Mouse (Mus musculus) layer of hippocampus, postnatal 36 days (tissue): ENCODE results near the gene Sik3. TPM values are rescaled to one million over a fixed set of nuclear protein-coding genes. Genes with fewer than 3 reads are reported as not detected.

Source experiments
- total RNA-seq, 2 experiments: library from RNA; stranded (reverse); gene quantifications; 2 replicates each; pipeline ENCODE4 v1.2.3; 2021

Sik3 gene
- total RNA-seq, 2 experiments from 2014 or later, result 129 to 141 TPM

Other genes starting within 250 kb of the Sik3 start
- gene Cep164, start 184.1 kb upstream of the Sik3 start, total RNA-seq, result 10 to 100 TPM; 11.0 to 12.9 TPM
- gene Bace1, start 174.2 kb upstream of the Sik3 start, total RNA-seq, result 10 to 100 TPM; 80.6 to 82.3 TPM
- 10 to 100 TPM; 23.3 to 25.3 TPM for gene Pcsk7, start 106.3 kb upstream of the Sik3 start, total RNA-seq
- gene Rnf214, start 105.9 kb upstream of the Sik3 start, total RNA-seq, result 10 to 100 TPM; 68.2 to 76.1 TPM
- 1 to 10 TPM; 7.8 to 9.3 TPM for gene Tagln, start 76.8 kb upstream of the Sik3 start, total RNA-seq
- gene Sidt2, start 57.6 kb upstream of the Sik3 start, total RNA-seq, result 10 to 100 TPM; 77.5 to 82.1 TPM
- gene Pafah1b2, start 130 bp upstream of the Sik3 start, total RNA-seq, result 100 to 1,000 TPM; 227 to 234 TPM
- not detected for gene Apoa1, start 215.8 kb downstream of the Sik3 start, total RNA-seq
- 1 to 10 TPM in 1 of 2 experiments, not detected in 1; 1.4 TPM for gene Apoc3, start 222.8 kb downstream of the Sik3 start, total RNA-seq
- gene Apoa4, start 227.9 kb downstream of the Sik3 start, total RNA-seq, result not detected